Mouse (Mus musculus): ENCODE results near the gene Mphosph9.
"Not testable (repeated sequence)": the region's sequence is repeated elsewhere in the genome, so short reads cannot be mapped to it uniquely, and the experiment has no call there.

Mphosph9 gene

DNA sequence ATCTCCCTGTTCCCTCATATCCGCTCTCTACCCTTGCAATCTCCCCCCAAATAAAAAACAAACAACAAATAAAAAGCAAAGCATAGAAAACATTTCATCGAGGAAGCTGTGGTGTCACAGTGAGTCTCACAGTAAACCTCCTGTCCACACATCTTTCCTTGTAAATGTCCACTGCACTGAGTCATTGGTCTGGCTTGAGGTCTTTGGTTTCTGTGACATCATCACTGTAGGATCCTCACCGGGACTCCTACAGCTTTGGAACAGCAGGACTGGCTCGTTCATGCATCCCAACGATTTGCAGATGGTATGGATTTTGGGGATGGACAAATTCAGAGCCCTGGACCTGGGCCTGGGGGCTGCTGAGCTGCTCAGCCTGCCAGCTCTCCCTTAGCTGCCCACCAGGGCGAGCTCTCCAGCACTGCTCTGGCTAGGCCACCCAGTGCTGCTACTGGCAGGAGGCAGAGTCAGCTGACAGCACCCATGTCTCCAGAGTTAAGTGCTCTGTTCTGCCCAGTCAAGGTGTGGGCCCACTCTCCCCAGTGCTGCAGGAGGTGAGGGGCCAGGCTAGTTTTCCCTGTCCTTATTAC, 14.1 kb upstream of the Mphosph9 start:
- peak in 1 of 2 experiments; percentile 57 for DNase-seq

DNA sequence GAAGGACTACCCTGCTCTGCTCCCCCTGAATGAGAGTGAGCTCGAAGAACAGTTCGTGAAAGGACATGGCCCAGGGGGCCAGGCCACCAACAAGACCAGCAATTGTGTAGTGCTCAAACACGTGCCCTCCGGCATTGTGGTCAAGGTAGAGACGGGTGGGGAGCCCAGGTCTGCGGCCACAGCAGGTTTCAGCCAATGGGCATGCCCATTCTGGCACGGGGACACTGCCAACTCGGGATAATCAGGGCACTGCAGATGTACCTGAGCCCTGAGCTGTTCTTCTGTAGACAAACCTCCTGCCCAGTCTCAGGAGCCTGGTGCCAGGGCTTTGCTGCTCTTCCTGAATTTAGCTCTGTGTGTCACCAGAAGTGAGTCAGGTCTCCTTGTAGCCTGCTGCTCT, 11.0 kb upstream of the Mphosph9 start:
- peak; percentile 75 to 78 for DNase-seq

DNA sequence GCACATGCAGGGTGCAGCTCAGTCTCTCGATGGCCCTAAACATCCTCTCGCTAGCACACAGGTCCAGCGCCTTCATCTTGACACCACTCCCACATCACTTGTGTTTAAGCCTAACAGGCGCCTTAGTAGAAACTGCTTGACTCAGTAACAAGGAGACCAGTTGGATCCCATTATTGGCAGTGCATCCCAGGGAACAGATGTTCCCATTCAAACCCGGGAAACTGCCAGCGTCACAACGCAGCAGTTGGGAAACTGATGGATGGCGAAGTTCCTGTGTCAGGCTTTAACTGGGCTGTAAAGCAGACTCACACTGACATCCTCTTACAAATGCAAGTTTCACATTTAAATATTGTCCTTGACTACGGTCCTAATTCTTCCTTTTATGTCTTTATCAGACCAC, 10.1 kb upstream of the Mphosph9 start:
- peak; percentile 71 to 83 for DNase-seq

DNA sequence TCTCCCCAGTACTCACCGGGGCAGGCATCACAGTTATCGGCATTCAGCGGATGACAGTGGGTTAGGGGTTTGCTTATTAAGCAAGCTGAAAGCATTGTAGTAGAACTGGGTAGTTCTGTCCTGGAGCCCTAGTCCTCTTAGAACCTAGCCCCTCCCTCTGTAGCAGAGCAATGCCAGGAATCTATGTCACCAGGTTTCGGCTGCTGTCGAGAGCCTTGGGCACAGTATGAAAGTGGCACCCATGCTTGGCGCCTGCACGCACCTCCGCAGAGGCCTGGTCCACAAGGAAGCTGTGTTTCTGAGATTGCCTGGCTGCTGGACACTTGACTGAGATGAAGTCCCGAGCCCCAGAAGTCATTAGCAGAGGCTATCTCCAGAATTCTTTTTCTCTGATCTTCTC, 9.3 kb upstream of the Mphosph9 start:
- DNase-seq, result peak in 1 of 2 experiments; percentile 46

DNA sequence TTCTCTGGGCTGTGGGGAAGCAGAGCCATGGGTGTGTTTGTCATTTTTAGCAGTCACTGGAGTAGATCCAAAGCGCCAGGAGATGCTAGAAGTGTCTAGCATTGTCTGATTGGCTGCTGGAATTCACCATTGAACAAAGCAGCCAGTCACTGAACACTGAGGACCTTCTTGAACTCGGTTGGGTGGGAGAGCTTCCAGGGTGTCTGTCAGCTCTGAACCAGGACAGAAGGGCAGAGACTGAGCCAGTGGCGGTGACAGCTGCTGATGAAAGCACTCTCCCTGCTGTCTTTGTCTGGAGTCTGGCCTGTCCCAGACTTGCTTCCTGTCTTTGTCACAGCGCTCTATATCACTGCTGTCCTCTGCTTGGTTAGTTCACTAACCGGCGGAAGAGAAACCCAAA, 6.6 kb upstream of the Mphosph9 start:
- DNase-seq, result peak; percentile 91 to 93

DNA sequence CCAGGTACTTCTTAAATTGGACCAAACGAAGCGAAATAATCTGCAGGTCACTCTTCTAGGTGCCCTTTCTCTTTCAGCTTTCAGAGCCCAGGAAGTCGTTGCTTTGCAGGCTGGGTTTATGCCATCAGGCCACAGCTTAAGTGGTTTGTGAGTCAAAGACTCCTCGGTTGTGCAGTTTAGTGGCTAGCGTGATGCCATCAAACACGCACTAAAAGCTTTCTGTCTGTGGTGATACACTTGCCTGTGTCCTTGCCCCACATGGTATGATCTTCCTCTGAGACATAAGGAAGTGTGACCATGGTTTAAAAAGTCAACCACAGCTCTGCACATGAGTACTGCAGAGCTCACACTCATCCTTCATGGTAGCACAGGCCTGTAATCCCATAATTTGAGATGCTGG, 2.3 kb upstream of the Mphosph9 start:
- DNase-seq, result no peak

DNA sequence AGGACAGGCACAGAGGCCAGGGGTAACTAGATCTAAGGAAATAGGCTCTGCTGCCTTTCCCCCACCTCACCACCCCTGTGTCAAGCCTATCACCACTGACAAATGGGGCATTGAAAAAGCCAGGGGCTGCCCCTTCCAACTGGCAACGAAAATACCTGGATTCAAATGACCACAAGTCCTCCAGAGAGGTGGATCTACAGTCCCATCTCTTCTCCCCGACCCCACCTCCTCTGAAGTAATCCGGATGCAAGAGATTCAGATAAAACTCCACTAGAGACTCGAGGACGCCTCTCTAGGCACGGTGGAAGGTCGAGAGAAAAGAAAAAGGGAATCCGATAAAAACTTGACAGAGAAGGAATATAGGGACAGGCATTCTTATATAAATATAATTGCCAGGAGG, 943 bp downstream of the Mphosph9 start:
- DNase-seq, result no peak

DNA sequence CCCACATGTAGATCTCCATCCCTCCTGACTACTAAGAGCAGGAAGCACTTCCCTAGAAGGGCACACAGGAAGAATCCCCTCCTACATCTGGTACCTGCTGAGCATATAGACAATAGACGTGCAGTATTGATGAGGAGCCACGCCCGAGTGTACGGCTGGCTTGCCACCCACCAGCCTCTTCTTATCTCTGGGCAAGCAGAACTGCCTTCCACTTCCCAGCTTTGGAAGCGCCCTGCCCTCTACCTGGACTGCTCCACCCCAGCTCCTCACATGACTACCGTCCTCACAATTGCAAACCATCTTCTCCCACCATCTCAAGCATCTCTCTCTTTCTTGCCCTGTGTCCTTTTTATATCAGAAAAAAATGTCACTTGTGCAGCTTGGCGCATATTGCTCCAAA, 10.1 kb downstream of the Mphosph9 start:
- DNase-seq, result no peak

DNA sequence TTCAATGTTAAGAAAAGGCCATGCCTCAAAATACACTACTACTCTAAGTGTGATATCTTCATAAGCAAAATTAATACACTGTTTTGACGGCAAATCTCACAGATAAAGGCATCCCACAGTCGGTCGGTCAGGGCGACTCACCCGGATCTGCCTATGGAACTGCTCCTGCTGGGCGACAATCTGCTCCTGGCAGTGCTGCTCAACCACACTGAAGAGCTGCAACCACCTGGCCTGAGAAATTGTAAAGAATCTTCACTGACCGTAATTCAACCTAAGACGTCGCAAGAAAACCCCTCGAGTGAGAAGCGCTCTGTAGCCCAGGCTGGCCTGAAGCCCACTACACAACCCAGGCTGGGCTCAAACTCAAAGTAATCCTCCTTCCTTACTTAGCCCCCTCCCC, 11.8 kb downstream of the Mphosph9 start:
- peak; percentile 72 to 84 for DNase-seq

DNA sequence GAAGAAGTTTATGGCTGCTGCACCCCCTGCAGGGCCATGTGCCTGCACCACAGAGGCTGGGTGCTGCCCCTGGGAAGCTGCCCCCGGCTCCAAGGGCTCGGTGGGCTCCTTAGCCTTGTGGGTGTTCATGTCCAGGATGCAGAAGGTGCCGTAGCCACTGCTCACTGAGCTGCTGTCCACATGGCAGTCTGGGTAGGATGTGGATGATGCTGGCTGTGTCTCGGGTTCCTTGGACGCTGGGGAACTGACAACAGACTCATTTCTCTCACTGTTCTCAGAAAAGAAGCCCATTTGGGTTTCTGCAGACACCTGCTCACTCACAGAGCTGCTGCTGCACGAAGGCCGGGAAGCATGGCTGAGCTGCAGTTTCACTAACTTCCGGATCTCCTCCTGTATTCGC, 12.3 kb downstream of the Mphosph9 start:
- DNase-seq, result peak; percentile 22 to 25

DNA sequence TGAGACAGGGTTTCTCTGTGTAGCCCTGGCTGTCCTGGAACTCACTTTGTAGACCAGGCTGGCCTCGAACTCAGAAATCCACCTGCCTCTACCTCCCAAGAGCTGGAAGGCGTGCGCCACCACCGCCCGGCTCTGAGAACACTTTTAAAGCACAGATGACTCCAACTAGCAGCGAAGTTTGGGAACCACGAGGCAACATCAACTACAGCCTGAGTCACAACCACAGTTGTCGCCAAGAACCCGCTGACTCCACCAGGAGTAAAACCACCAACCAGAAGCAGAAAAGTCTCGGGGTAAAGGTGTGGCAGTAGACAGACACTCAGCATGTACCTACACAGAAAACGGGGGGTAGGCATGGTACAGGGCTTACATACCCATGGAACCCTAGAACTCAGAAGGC, 17.7 kb downstream of the Mphosph9 start:
- no peak for DNase-seq

DNA sequence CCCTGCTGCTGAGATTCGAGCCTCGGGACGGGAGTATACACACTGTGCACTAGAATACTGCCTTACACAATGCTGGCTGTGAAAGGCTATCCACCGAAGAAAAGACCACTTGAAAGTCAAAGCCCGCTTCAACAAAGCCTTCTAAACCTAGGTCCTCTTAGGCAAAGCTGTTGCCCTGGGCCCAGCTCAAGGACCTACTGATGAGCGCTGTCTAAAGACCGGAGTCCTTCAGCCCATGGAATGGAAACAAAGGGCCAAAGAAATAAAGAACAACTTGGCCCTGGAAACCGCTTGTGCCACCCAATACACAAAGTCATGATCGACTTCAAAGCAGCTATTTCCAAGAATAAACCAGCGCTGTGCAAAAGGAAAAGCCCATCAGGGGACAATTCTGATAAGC, 18.6 kb downstream of the Mphosph9 start:
- DNase-seq, result no peak

DNA sequence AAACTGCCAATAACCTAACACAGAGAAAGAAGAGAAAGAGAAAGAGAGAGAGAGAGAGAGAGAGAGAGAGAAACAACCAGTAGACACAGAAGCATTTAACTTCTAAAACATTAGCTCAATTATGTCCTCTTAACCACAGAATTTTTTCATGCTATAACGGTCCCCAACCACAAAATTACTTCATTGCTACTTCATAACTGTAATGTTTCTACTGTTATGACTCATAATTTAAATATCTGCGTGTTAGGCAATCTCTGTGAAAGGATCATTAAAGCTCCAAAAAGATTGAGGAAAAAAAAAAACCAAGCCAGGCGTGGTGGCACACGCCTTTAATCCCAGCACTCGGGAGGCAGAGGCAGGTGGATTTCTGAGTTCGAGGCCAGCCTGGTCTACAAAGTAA, 24.9 kb downstream of the Mphosph9 start:
- DNase-seq, result not testable (repeated sequence)

DNA sequence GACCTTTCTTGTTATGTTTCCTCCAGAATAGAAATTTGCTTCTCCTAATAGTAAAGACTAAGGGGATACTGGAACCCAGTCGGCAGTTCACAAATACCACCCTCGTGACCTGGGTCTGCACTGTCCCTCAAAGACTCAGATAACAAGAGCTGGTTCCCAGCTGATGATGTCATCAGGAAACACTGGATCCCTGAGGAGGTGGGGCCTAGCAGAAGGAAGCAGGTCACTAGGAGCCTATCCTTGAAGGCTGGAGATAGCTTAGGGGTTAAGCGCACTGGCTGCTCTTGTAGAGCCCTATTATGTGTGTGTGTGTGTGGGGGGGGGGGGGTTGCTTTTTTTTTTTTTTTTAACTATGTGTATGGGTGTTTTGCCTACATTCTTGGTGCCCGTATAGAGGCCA, 27.6 kb downstream of the Mphosph9 start:
- DNase-seq, result no peak

DNA sequence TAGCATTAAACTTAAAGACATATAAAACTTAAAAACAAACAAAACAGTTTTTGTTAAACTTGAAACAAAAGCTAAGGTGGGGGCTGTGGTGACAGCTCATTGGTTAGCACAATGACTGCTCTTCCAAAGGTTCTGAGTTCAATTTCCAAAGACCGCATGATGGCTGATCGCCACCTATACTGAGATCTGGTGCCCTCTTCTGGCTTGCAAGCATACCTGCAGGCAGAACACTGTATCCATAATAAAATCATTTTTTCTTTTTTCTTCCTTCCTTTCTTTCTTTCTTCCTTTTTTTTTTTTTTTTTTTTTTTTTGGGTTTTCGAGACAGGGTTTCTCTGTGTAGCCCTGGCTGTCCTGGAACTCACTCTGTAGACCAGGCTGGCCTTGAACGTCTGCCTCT, 28.5 kb downstream of the Mphosph9 start:
- DNase-seq, result peak; percentile 47 to 59

DNA sequence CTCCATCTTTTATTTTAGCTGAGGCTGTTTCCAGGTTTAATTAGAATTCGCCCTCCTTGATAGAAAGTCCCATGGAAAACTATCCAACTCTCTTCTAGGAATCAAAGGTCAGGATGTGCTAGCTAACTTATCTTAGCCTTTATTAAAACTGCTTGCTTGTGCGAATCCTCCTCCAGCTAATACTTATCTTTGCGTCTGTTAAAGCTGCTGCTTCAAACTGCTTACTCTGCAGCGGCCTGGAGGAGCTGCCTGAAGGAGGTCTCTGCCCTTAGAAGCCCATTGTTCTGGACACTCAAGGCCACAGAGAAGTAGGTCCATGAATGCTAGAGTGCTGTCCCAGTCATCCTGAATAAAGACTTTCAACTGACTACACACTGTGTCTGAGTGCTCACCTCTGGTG, 31.3 kb downstream of the Mphosph9 start:
- DNase-seq, result no peak

DNA sequence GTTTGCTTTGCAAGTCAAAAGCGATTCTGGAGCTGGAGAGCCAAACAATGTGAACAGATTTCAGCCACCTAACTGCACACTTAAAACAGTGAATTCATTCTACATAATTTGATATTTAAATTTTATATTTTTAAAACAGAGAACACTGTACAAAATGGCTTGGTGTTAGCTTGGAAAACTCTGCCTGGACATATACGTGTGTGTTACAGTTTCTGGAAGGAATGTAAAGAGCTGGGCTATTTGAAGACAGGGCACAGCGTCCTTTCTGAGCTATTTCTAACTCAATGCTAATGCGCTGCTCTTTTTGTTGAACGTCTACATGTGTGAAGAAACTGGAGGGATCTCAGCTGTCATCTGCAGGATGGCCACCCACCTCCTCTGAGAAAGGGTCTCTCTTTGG, 33.8 kb downstream of the Mphosph9 start:
- no peak for DNase-seq

DNA sequence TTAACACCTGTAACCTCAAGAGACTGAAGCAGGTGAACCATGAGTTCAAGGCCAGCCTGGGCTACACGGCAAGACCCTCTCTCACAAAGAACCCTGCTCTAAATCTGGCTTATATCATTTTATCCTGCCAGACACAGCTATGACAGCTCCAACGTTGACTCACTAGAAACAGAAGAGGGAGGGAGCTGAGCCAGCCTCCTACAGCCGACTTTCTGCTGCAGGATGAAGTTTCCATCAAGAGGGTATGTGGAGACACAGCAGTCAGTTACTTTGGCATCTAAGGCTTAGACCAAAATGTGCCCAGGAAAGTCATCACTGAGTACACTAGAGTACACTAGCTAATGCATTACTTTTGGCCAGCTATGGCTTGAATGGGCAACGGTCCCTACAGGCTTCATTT, 37.6 kb downstream of the Mphosph9 start:
- DNase-seq, result no peak

DNA sequence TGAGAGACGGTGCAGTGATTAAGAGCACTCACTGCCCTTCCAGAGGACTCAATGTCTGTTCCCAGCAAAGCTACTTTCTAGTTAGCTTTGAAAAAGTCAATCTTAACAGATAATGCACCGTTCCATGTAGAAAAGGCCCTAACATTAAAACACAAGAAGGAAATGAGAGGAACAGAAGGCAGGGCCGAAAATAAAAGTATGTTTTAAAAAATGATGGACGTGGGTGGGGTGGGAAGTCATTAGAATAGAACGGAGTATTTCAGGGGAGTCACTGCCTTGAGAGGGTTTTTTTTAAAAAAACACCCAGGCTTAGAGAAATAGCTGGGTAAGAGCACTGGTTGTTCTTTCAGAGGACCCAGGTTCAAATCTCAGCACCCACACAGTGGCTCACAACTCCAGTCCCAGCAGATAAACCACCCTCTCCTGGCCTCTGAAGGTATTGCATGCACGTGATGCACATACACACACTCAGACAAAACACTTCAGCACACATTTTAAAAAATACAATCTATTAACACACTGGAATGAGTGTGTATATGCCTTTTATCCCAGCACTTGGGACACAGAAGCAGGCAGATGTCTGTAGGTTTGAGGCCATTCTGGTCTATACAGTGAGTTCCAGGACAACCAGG, 40.0 kb downstream of the Mphosph9 start:
- DNase-seq, result no peak

DNA sequence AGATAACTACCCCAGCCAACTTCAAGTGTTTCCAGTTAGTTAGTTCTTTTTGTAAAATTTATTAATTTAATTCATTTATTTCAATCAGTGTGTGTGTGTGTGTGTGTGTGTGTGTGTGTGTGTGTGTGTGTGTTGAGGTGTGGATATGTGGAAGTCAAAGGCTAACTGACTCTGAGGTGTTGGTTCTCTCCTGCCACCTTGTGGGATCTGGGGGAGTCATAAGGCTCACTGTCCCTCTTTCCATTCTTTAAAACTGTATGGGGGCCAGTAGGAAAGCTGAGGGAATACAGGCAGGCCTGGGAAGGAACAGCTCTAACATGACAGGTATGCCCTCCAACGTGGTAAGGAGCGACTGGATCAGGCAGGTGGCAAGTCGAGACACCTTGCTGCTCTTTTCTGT, 43.4 kb downstream of the Mphosph9 start:
- peak; percentile 18 to 39 for DNase-seq

DNA sequence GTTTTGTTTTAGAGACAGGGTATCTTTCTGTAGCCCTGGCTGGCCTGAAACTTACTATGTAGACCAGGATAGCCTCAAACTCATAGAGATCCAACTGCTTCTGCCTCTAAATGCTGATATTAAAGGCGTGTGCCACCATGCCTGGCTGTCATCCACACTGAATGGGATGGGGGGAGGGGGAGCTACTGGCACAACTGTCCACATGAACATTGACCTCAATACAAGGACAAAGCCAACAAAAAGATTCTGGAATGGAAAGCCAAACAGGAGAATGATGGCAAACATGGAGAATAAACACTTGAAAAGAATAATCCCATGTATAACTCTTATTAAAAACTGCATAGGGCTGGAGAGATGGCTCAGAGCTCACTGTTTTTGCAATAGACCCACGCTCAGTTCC, 44.9 kb downstream of the Mphosph9 start:
- no peak for DNase-seq

DNA sequence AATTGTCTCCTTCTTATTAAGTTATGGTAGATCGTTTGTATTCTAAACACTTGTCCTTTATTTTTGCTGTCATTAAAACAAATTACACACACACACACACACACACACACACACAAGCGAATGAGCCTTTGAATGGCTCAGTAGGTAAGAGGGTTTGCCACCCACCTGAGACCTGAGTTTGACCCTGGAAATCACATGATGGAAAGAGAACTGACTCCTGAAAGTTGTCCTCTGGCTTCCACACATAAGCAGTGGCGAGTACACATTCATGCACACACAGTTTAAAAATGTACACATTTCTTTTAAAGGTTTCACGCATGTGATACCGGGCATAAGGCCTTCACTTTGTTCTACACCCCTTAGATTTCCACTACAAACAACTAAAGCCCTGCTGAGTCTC, 57.5 kb downstream of the Mphosph9 start:
- DNase-seq, result no peak

DNA sequence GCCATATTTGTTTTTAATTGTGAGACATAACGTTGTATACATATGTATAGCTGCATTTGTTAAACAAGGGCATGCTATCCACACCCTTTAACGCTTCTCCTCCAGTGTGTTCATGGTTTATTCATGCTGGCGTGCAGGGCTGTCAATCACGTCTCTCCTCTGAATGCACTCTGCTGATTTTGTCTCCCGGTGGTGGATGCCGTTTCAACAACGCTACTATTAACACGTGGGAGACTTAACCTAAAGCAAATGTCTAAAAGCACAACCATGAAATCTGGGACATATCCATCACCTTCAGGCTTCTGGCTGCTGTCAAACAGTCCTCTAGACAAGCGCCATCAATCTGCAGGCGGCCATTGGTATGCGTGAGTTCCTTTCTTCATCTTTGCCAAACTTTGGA, 58.1 kb downstream of the Mphosph9 start:
- DNase-seq, result no peak

DNA sequence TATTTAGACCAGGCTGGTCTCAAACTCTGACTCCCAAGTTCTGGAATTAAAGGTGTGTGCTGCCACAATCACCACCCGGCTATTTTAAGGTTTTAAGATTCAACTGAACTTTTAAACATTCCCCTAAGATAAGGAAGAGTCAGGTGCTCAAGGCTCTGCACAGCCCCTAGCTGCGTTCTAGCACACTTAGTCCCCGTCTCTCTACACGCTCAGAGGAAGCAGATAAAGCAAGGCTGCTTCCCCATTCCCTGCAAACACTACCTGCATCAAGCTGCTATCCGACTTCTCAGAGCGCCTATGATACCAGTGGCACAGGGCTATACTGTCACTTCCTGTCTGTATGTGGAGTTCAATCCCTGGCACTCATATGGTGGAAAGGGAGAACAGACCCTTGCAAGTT, 60.1 kb downstream of the Mphosph9 start:
- DNase-seq, result no peak

DNA sequence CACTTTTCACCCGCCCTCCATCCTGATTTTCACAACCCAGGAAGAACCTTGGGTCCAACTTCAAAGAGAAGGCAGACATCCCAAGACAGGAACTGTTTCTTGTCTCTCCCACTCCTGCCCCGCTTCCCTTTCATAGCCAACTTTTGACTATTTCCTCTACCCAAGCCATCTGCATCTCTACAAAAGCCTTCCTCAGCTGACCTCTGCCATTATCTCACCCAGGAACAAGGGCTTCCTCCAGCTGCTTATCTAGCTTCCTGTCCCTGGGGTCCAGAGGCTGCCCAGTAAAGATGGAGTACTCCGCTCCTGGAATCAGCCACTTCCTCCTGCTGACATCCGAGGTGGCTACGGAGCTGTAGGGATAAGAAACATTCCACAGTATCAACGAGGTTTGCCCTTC, 61.0 kb downstream of the Mphosph9 start:
- no peak for DNase-seq

Data from cerebellum, postnatal 10 days (tissue).